Mouse (Mus musculus): ENCODE data around the gene Msrb2.
A peak's percentile ranks its signal among the peaks of the same experiment; 100 is the strongest.

Msrb2 gene

GRCm38 (mm10) chr2:19388329-19389103 is 17.3 kb downstream of the Msrb2 start:
- no peak for DNase-seq (ENCODE audit: low spot score in 2 of 2)

GRCm38 (mm10) chr2:19390411-19391143 is 19.3 kb downstream of the Msrb2 start:
- no peak for DNase-seq (ENCODE audit: low spot score in 2 of 2)

GRCm38 (mm10) chr2:19391649-19392048 is 20.4 kb downstream of the Msrb2 start:
- DNase-seq (ENCODE audit: low spot score in 2 of 2) = no peak

- DNase-seq (ENCODE audit: low spot score in 2 of 2) = no peak
Measured at GRCm38 (mm10) chr2:19392793-19393192, 21.6 kb downstream of the Msrb2 start.

- DNase-seq (ENCODE audit: low spot score in 2 of 2) = no peak
Measured at GRCm38 (mm10) chr2:19405409-19405808, 34.2 kb downstream of the Msrb2 start.

GRCm38 (mm10) chr2:19406531-19406930 is 35.3 kb downstream of the Msrb2 start:
- DNase-seq (ENCODE audit: low spot score in 2 of 2) = no peak

GRCm38 (mm10) chr2:19414222-19414965 is 43.2 kb downstream of the Msrb2 start:
- DNase-seq (ENCODE audit: low spot score in 2 of 2) = peak; percentile 32 to 58

GRCm38 (mm10) chr2:19415063-19415521 is 43.9 kb downstream of the Msrb2 start:
- DNase-seq (ENCODE audit: low spot score in 2 of 2) = peak in 1 of 2 experiments; percentile 20

GRCm38 (mm10) chr2:19416066-19416465 is 44.8 kb downstream of the Msrb2 start:
- DNase-seq (ENCODE audit: low spot score in 2 of 2) = no peak

- DNase-seq (ENCODE audit: low spot score in 2 of 2) = no peak
Measured at GRCm38 (mm10) chr2:19419686-19420345, 48.6 kb downstream of the Msrb2 start.

GRCm38 (mm10) chr2:19422226-19422625 is 51.0 kb downstream of the Msrb2 start:
- no peak for DNase-seq (ENCODE audit: low spot score in 2 of 2)

GRCm38 (mm10) chr2:19423086-19423485 is 51.8 kb downstream of the Msrb2 start:
- DNase-seq (ENCODE audit: low spot score in 2 of 2) = no peak

- no peak for DNase-seq (ENCODE audit: low spot score in 2 of 2)
Measured at GRCm38 (mm10) chr2:19429031-19429430, 57.8 kb downstream of the Msrb2 start.

- DNase-seq (ENCODE audit: low spot score in 2 of 2) = no peak
Measured at GRCm38 (mm10) chr2:19429691-19430690, 58.8 kb downstream of the Msrb2 start.

GRCm38 (mm10) chr2:19430746-19431145 is 59.5 kb downstream of the Msrb2 start:
- no peak for DNase-seq (ENCODE audit: low spot score in 2 of 2)

GRCm38 (mm10) chr2:19431186-19431585 is 59.9 kb downstream of the Msrb2 start:
- DNase-seq (ENCODE audit: low spot score in 2 of 2) = no peak

- DNase-seq (ENCODE audit: low spot score in 2 of 2) = no peak
Measured at GRCm38 (mm10) chr2:19431614-19432323, 60.5 kb downstream of the Msrb2 start.

GRCm38 (mm10) chr2:19444346-19444745 is 73.1 kb downstream of the Msrb2 start:
- no peak for DNase-seq (ENCODE audit: low spot score in 2 of 2)

Data from frontal cortex, postnatal 14 days (tissue).